Mouse (Mus musculus) heart, embryonic 10.5 days (tissue): Measurements from ENCODE around the gene 9330182L06Rik. TPM values are rescaled to one million over a fixed set of nuclear protein-coding genes. Genes with fewer than 3 reads are reported as not detected.

Source experiments
- DNase-seq: peaks from one replicate; pipeline ENCODE4 v3.0.0-alpha.2; 2017; ENCODE audit warnings: low spot score
- H3K27ac ChIP-seq: fragments of 300-500 bp; sonication (generic); 2 replicates; pipeline ENCODE4 v1.5.1; 2016; ENCODE audit warnings: mild to moderate bottlenecking
- H3K27me3 ChIP-seq: fragments of 300-500 bp; sonication (generic); 2 replicates; pipeline ENCODE4 v1.6.1; 2016; ENCODE audit warnings: mild to moderate bottlenecking; ENCODE audit not compliant: poor library complexity, insufficient read depth, severe bottlenecking
- H3K36me3 ChIP-seq: fragments of 300-500 bp; sonication (generic); 2 replicates; pipeline ENCODE4 v1.6.1; 2016; ENCODE audit warnings: mild to moderate bottlenecking, moderate library complexity
- H3K4me1 ChIP-seq: fragments of 300-500 bp; sonication (generic); 2 replicates; pipeline ENCODE4 v1.6.1; 2016; ENCODE audit warnings: mild to moderate bottlenecking
- H3K4me3 ChIP-seq: fragments of 300-500 bp; sonication (generic); 2 replicates; pipeline ENCODE4 v1.5.1; 2016; ENCODE audit warnings: mild to moderate bottlenecking, moderate library complexity
- H3K9me3 ChIP-seq: fragments of 300-500 bp; sonication (generic); 2 replicates; pipeline ENCODE4 v1.6.1; 2016; ENCODE audit warnings: mild to moderate bottlenecking, moderate library complexity
- WGBS: fragments of 180-500 bp; shearing (Covaris S2); methylation state at CpG from one replicate; pipeline ENCODE4 v1.1.7; 2016; 5-methylcytosine and 5-hydroxymethylcytosine counted together
- polyA plus RNA-seq: library from polyadenylated mRNA; unstranded; fragments of >200 nt; fragmentation: Nextera tagmentation; extraction: Ambion mirVana; gene quantifications from 2 replicates; pipeline ENCODE4 v1.2.1, GENCODE M21; 2016

The 9330182L06Rik gene
- polyA plus RNA-seq, result 1.9 and 2.6 TPM in 2 replicates

DNA sequence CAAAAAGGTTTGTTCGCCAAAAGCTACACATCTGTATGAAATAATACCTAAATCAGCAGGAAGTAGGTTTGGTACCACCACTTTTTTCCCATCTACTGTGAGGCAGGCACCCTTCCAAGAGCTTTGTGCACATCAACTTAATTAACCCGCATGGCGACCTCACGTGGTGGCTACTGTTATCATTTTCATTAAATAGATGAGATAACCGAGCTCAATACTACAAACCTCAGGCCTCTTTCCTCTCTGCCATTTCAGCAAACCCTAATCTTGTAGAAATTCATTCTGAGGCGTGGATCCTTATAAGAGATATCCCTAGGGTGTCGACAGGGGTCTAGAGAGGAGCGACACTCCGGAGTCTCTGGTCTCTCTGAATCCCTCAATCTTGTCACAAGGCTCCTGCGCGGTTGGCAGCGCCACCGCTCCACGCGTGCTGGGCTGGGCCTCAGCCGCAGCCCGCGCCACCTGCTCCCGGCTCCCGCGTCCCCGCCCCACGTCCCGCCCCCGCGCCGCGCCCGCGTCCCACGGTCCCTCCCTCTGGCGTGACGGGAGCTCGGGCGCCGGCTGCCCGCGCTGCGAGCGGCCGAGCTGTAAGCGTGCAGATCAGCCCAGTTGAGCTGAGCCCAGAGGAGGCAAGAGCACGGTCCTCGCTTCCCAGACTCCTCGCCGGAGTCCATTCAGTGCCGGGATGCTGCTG, at the start of gene 9330182L06Rik:
TSS of gene 9330182L06Rik (plus strand) at position 533 of the 694 bp plus-strand sequence.
- Histone ChIP-seq H3K4me3 (peak within 1 kb of the TSS; percentile 81), H3K27me3 (peaks cover 6% of the 10 kb centered on the region; the same call in 1 of the 2 replicates), H3K9me3 (no peaks in the 10 kb centered on the region), H3K4me1 (peaks cover 4% of the 10 kb centered on the region; the same call in 1 of the 2 replicates), H3K36me3 (no peaks in the 10 kb centered on the region), H3K27ac (peak within 1 kb of the TSS; percentile 82)
- 1% methylated on average over 47 of the region's 47 CpGs for WGBS
- DNase-seq, result peak; percentile 76

DNA sequence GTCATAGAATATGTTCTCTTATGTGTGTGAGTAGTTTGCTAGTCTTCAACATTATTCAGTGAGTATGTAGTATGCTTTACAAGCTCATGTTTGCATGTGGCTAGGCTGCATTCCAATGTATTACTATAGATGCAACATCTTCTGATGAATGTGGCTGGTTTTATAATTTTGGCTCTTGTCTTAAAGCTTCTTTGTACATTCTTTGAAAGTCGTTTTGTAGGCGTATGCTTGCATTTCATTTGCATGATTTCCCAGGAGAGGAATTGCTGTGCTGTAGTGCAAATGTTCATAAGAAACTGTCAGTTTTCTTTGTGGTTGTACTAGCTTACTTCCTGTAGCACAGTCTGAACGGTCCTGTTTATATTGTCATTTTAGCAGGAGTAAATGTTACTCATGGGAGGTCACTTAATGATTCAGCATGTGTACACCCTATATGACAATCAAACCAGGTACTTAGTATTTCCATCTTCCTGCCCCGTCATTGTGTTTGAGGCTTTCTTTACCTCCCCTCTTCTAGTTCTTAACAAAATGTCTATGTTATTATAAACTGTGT, 38.4 kb upstream of the 9330182L06Rik start:
- Histone ChIP-seq H3K27ac (no peak overlapping the region), H3K9me3 (no peaks in the 10 kb centered on the region), H3K4me1 (no peaks in the 10 kb centered on the region), H3K36me3 (no peaks in the 10 kb centered on the region), H3K4me3 (no peak overlapping the region), H3K27me3 (no peaks in the 10 kb centered on the region)
- DNase-seq, result no peak
- 75% methylated on average over 4 of the region's 4 CpGs for WGBS

DNA sequence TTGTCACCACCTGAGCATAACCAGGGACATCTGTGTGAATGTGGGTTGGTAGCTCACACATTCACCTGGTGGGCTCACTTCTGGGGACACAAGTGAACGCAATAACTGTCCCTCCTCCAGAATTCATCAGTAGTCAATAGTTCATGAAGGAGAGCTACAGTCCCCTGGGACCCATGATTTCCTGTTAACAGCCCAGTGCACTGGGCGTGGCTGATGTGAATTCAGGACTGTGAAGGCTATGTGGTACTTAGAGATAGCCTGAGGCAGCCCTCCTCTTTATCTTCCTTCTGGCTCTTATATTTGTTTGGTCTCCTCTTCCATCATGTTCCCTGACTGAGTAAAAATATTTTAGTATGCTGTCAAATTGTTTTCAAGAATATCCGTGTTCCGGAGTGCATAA, 1.6 kb upstream of the 9330182L06Rik start:
- 65% methylated on average over 4 of the region's 4 CpGs for WGBS

DNA sequence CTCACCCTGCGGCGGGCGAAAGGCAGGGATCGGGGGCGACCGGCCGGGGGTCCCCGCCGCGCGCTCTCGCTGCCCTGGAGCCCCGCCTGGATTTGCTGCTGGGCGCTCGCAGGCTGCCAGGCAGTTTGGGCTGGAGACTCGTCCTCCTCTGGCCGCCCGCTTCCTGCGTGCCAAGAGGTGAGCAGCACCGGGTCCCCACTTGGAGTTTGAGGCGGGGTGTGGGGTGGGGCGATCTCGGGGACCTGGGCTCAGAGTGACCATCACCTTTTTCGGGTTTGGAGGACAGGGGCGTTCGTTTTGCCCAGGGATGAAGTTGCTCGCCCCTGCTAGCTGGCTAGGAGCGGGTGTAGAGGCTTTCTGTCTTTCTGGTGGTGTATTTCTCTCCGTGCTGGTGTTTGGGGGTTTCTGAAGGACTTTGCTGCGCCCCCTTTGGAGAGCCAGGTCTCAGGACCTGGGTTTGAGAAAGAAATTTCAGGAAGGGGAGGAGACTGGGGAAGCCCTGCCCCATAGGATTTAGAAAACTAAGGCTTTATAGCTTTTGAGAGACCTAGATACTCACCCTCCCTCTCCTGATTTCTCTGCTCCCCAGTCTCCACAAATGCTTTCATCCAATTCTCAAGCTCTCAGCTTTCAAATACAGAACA, 484 bp downstream of the 9330182L06Rik start:
- peak; percentile 76 for DNase-seq
- H3K4me1 ChIP-seq, result peaks cover 4% of the 10 kb centered on the region; the same call in 1 of the 2 replicates
- no peaks in the 10 kb centered on the region for H3K36me3 ChIP-seq
- peak overlapping the region; percentile 82 for H3K27ac ChIP-seq
- under 1% methylated on average over 30 of the region's 30 CpGs for WGBS
- H3K27me3 ChIP-seq, result peaks cover 6% of the 10 kb centered on the region; the same call in 1 of the 2 replicates
- no peaks in the 10 kb centered on the region for H3K9me3 ChIP-seq
- peak overlapping the region; percentile 81 for H3K4me3 ChIP-seq

More for the DNA sequence above, 1.6 kb upstream of the 9330182L06Rik start:
- peaks cover 6% of the 10 kb centered on the region; the same call in 1 of the 2 replicates for H3K27me3 ChIP-seq
- H3K27ac ChIP-seq, result no peak overlapping the region
- peaks cover 4% of the 10 kb centered on the region; the same call in 1 of the 2 replicates for H3K4me1 ChIP-seq
- H3K36me3 ChIP-seq, result no peaks in the 10 kb centered on the region
- H3K4me3 ChIP-seq, result no peak overlapping the region
- no peak for DNase-seq
- H3K9me3 ChIP-seq, result no peaks in the 10 kb centered on the region

DNA sequence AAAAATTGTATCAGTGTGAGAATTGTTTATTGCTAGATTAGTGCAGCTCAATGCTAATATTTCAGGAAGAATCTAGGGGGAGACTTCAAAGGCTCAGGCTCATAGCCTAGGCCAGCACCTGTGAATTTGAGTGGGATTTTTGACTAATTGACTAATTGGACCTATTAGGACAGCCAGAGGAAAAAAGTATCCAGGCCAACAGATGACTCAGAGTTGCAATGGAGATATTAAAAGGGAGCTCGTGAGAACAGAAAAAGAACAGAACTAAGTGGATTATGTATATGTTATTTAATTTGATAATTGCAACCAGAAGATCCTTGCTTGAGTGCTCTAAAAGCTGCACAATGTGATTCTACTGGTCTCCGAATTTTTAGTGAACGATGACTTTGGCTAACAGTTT, 3.7 kb downstream of the 9330182L06Rik start:
- H3K27ac ChIP-seq, result no peak overlapping the region
- H3K4me3 ChIP-seq, result no peak overlapping the region
- peaks cover 6% of the 10 kb centered on the region; the same call in 1 of the 2 replicates for H3K27me3 ChIP-seq
- no peak for DNase-seq
- peaks cover 4% of the 10 kb centered on the region; the same call in 1 of the 2 replicates for H3K4me1 ChIP-seq
- no peaks in the 10 kb centered on the region for H3K36me3 ChIP-seq
- WGBS, result 75% methylated on average over 3 of the region's 3 CpGs
- H3K9me3 ChIP-seq, result no peaks in the 10 kb centered on the region

DNA sequence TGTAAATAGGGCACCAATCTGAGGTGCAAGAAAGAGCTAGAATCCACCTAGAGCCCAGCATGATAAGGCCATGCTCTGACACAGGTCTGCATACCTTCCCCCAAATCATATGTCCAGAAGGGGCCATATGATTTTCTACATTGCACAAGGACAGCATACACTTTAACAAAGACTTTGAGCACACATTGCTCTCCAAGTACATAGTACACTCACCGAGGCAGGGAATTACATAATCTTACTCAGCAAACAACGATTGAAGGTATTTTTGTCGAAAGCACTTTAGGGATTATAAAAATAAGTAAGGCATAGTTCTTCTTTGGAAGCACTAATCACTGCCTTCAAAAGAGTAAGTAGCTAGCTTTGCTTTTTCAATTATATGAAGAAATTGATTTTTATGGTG, 7.1 kb downstream of the 9330182L06Rik start:
- Histone ChIP-seq H3K9me3 (no peaks in the 10 kb centered on the region), H3K27me3 (no peaks in the 10 kb centered on the region), H3K36me3 (no peaks in the 10 kb centered on the region), H3K4me3 (no peak overlapping the region), H3K27ac (no peak overlapping the region), H3K4me1 (no peaks in the 10 kb centered on the region)
- no peak for DNase-seq
- WGBS, result 84% methylated on average over 3 of the region's 3 CpGs

DNA sequence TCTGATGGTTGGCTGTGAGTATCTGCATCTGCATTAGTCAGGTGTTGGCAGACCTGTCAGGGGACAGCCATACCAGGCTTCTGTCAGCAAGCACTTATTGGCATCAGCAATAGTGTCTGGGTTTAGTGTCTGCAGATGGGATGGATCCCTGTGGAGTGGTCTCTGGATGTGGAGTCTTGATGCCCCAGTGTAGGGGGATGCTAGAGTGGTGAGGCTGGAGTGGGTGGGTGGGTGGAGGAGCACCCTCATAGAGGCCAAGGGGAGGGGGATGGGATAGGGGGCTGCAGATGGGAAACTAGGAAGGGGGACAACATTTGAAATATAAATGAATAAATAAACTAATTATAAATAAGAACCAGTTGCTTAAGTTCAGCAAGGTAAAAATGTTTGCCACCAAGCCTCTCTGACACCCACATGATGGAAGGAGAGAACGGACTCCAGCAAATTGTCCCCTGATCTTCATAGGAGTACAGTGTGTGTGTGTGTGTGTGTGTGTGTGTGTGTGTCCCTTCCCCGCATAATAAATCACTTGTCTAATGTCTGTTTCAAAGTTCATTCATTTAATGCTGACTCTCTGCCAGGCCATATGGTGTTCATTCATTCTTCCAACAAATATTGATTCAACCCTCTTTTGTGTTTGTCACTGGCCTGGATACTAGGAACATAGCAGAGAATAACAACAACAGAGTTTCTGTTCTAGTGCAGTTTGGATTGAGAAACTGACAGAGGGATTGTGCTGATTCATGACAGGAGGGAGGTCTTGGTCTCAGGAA, 30.0 kb downstream of the 9330182L06Rik start:
- no peaks in the 10 kb centered on the region for H3K4me1 ChIP-seq
- no peak overlapping the region for H3K4me3 ChIP-seq
- no peak overlapping the region for H3K27ac ChIP-seq
- H3K27me3 ChIP-seq, result no peaks in the 10 kb centered on the region
- no peaks in the 10 kb centered on the region for H3K36me3 ChIP-seq
- WGBS, result 92% methylated on average over 2 of the region's 2 CpGs
- H3K9me3 ChIP-seq, result no peaks in the 10 kb centered on the region
- no peak for DNase-seq

DNA sequence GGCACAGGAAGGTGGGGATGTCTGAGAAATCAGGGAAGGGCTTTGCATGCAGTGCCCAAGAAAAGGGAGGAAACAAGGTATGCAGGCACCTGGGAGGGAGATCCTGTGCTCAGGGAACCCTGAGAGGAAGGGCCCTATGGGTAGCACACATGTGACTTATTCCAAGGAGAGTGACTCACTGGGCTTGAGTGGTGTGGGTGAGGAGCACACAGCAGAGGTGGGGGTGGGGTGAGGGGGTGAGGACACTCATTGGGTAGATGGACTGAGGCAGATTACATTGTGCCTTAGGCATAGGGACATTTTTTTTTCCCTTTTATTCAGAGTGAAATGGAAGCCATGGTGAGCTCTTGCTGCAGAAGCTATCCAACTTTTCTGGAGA, 30.6 kb downstream of the 9330182L06Rik start:
- H3K27me3 ChIP-seq, result no peaks in the 10 kb centered on the region
- H3K36me3 ChIP-seq, result no peaks in the 10 kb centered on the region
- no peak for DNase-seq
- H3K4me3 ChIP-seq, result no peak overlapping the region
- H3K4me1 ChIP-seq, result no peaks in the 10 kb centered on the region
- H3K9me3 ChIP-seq, result no peaks in the 10 kb centered on the region
- no peak overlapping the region for H3K27ac ChIP-seq

DNA sequence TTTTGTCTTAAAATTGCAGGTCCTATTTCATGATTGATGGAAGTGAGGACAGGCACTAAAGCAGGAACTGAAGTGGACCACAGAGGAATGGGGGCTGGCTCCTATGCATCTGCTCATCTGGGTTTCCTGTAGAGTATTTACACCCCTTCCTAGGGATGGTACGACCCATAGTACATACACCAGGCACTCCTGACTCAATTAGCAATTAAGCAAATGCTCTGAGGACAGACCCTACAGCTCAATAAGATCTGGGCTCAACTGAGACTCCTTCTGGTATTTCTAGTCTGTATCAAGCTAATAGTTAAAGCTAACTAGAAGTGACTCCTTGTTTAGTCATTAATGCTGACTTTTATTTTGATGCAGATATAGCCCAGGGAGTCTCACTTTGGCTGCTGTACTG, 60.9 kb downstream of the 9330182L06Rik start:
- DNase-seq, result no peak
- no peaks in the 10 kb centered on the region for H3K27me3 ChIP-seq
- no peaks in the 10 kb centered on the region for H3K36me3 ChIP-seq
- no peak overlapping the region for H3K27ac ChIP-seq
- H3K4me3 ChIP-seq, result no peak overlapping the region
- no peaks in the 10 kb centered on the region for H3K4me1 ChIP-seq
- 69% methylated on average over 1 of the region's 1 CpGs for WGBS
- H3K9me3 ChIP-seq, result no peaks in the 10 kb centered on the region

DNA sequence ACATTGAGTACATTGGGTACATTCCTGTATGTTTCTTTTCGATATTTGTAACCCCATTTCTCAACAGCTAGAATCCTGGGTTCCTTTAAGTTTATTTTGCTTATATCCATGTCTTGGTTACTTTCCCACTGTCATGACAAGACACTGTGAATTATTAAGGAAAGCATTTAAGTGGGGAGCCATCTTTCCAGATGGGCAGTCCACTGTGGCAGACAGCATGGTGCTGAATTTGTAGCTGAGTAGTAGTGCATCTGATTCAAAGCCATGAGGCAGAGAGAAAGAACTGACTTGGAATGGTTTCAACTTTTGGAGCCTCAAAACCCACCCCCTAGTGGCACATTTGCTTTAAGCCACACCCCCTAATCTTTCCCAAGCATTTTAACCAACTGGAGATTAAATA, 61.6 kb downstream of the 9330182L06Rik start:
- H3K27ac ChIP-seq, result no peak overlapping the region
- H3K9me3 ChIP-seq, result no peaks in the 10 kb centered on the region
- H3K27me3 ChIP-seq, result no peaks in the 10 kb centered on the region
- no peak overlapping the region for H3K4me3 ChIP-seq
- no peak for DNase-seq
- no peaks in the 10 kb centered on the region for H3K36me3 ChIP-seq
- 85% methylated on average over 1 of the region's 1 CpGs for WGBS
- H3K4me1 ChIP-seq, result no peaks in the 10 kb centered on the region

DNA sequence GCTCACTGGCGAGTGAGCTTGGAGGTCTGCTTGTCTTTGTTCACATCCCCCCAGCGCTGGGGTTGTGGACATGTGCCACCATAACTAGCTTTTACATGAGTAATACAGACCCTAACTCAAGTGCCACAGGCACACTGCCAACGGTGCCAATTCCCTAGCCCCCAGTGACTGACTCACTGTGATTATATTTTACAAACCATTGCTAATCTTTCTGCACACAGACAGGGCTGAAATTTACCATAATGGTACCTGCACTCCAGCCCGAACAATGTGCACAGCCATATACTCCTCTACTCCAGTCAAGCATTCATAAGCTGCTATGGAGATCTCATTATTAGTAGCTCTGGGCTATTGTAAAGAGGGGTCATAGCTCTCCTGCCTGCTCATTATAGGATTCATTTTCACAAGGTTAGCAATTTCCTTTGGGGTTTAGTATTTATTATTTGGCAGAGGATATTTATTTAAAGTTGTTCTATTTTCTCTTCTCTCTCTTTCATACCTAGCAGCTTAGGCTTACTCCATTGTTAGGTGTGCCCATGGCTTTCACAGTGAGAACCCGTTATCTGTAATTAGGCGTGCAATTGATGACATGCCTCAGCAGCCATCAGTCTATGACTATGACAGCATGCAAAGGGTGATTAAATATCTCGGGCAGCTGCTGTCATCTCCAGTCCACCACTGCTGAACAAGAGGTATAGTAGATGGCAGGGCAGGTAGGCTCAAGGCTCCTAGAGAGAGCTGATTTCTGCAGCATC, 73.0 kb downstream of the 9330182L06Rik start:
- H3K9me3 ChIP-seq, result no peaks in the 10 kb centered on the region

DNA sequence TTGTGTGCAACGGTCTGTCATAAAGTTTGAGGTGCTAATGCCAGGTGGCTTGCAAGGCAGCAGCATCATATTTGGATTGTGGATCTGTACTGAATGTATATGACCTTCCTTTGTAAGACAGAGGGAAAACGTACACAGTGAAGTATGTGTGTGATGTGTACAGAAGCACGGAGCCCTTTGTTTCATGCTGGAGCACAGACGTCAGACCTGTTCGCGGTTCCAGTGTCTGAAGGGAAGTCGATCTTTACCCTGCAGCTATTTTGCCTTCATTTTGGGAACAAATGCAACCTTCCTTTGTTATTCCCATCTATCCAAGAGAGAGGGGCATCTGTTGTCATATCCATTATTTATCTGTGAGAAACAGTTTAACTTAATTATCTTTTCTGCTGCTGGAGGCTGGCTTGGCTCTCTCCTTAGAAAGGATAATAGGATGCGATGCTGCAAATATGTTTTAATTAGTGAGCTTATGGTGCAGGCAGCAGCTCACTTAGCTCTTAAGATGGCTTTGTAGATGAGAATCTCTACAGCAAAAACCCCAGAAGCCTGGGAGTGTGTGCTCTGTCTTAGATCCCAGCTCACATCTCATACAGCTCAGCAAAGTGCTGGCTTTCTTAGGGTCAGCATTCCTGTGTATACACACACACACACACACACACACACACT, 73.7 kb downstream of the 9330182L06Rik start:
- DNase-seq, result no peak
- Histone ChIP-seq H3K4me3 (no peak overlapping the region), H3K4me1 (no peaks in the 10 kb centered on the region), H3K9me3 (no peaks in the 10 kb centered on the region), H3K27me3 (no peaks in the 10 kb centered on the region), H3K36me3 (no peaks in the 10 kb centered on the region), H3K27ac (no peak overlapping the region)
- 84% methylated on average over 8 of the region's 8 CpGs for WGBS

More for the DNA sequence above, 73.0 kb downstream of the 9330182L06Rik start:
- H3K27me3 ChIP-seq, result no peaks in the 10 kb centered on the region
- H3K4me3 ChIP-seq, result no peak overlapping the region
- no peaks in the 10 kb centered on the region for H3K36me3 ChIP-seq
- H3K27ac ChIP-seq, result no peak overlapping the region
- no peaks in the 10 kb centered on the region for H3K4me1 ChIP-seq
- DNase-seq, result no peak
- 80% methylated on average over 7 of the region's 7 CpGs for WGBS
